8 mouse cellular contexts compared by ENCODE assay signal in the genomic region with DNA sequence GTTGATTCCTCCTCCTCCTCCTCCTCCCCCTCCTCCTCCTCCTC. TPM values are rescaled to one million over a fixed set of nuclear protein-coding genes. Genes with fewer than 3 reads are reported as not detected.
DNase-seq lines count a peak whose midpoint lies in the region; ATAC-seq and TF ChIP-seq lines count a peak whose summit lies in the region.
"Not testable (repeated sequence)": the region's sequence is repeated elsewhere in the genome, so short reads cannot be mapped to it uniquely, and the experiment has no call there.

Gene Cers5 (minus strand): TSS at position 5 of the 44 bp plus-strand sequence.

- peak within 1 kb of the TSS; percentile 68 for H3ac ChIP-seq in C2C12 (ENCODE audit: control insufficient read depth, insufficient read length, low read depth)

- H3K79me2 ChIP-seq in C2C12 (ENCODE audit: control insufficient read depth, insufficient read depth) = peaks cover 42% of the 10 kb centered on the region

- H3K36me3 ChIP-seq in C2C12 (ENCODE audit: control insufficient read depth, insufficient read depth); forebrain, embryonic 15.5 days; heart, embryonic 16.5 days (ENCODE audit: control insufficient read depth, insufficient read depth); intestine, embryonic 16.5 days (ENCODE audit: control insufficient read depth, insufficient read depth, low read length); lung, embryonic 14.5 days (ENCODE audit: insufficient read depth); neural tube, embryonic 12.5 days: not testable (repeated sequence)

- H3K27ac ChIP-seq in bone marrow macrophage, adult 2 months (ENCODE audit: insufficient read depth, low read depth, low read length) = peak within 1 kb of the TSS; percentile 53
- peak within 1 kb of the TSS; percentile 93 for H3K27ac ChIP-seq in forebrain, embryonic 15.5 days (replicated peaks)
- peak within 1 kb of the TSS; percentile 80 for H3K27ac ChIP-seq in heart, embryonic 16.5 days (ENCODE audit: low read length)
- H3K27ac ChIP-seq in intestine, embryonic 16.5 days (ENCODE audit: low read length) = peak within 1 kb of the TSS; percentile 93
- peak within 1 kb of the TSS; percentile 92 for H3K27ac ChIP-seq in lung, embryonic 14.5 days (ENCODE audit: low read depth)
- H3K27ac ChIP-seq in neural tube, embryonic 12.5 days = peak within 1 kb of the TSS; percentile 79

- TF ChIP-seq POLR2A in bone marrow macrophage, adult 2 months (IDR thresholded peaks at IDR 0.05; ENCODE audit: borderline replicate concordance, low read depth, low read length) = not testable (repeated sequence)

- not testable (repeated sequence) for ATAC-seq in forebrain, embryonic 15.5 days (replicated peaks); heart, embryonic 16.5 days (replicated peaks; ENCODE audit: extremely low read depth, insufficient read depth, low FRiP score); intestine, embryonic 16.5 days; lung, embryonic 14.5 days (ENCODE audit: insufficient read depth); neural tube, embryonic 12.5 days (ENCODE audit: low FRiP score, low read depth)

- not testable (repeated sequence) for H3K27me3 ChIP-seq in C2C12 (ENCODE audit: control insufficient read depth, insufficient read depth, insufficient read length); forebrain, embryonic 15.5 days; heart, embryonic 16.5 days (ENCODE audit: control insufficient read depth, insufficient read depth, low read length); intestine, embryonic 16.5 days (replicated peaks; ENCODE audit: control insufficient read depth, insufficient read depth, low read length); lung, embryonic 14.5 days (ENCODE audit: insufficient read depth, low read length); neural tube, embryonic 12.5 days (replicated peaks)

- H3K4me3 ChIP-seq in C2C12 (ENCODE audit: insufficient read depth, poor library complexity, severe bottlenecking) = peak within 1 kb of the TSS; percentile 86
- peak within 1 kb of the TSS; percentile 77 for H3K4me3 ChIP-seq in bone marrow macrophage, adult 2 months (ENCODE audit: insufficient read depth, low read length)
- H3K4me3 ChIP-seq in forebrain, embryonic 15.5 days = peak within 1 kb of the TSS; percentile 85
- peak within 1 kb of the TSS; percentile 69 for H3K4me3 ChIP-seq in heart, embryonic 16.5 days (ENCODE audit: low read length)
- peak within 1 kb of the TSS; percentile 85 for H3K4me3 ChIP-seq in intestine, embryonic 16.5 days (ENCODE audit: low read length)
- peak within 1 kb of the TSS; percentile 83 for H3K4me3 ChIP-seq in lung, embryonic 14.5 days (ENCODE audit: low read depth, low read length)
- H3K4me3 ChIP-seq in neural tube, embryonic 12.5 days = peak within 1 kb of the TSS; percentile 63

- DNase-seq in left cerebral cortex, postnatal 14 days (ENCODE audit: low spot score in 2 of 2); lung, embryonic 14.5 days: not testable (repeated sequence)

- peak within 1 kb of the TSS; percentile 89 for H3K9ac ChIP-seq in forebrain, embryonic 15.5 days (replicated peaks)
- peak within 1 kb of the TSS; percentile 86 for H3K9ac ChIP-seq in heart, embryonic 16.5 days (ENCODE audit: low read length)
- H3K9ac ChIP-seq in intestine, embryonic 16.5 days (ENCODE audit: low read depth, low read length) = peak within 1 kb of the TSS; percentile 85
- H3K9ac ChIP-seq in lung, embryonic 14.5 days = peak within 1 kb of the TSS; percentile 90
- peak within 1 kb of the TSS; percentile 93 for H3K9ac ChIP-seq in neural tube, embryonic 12.5 days

- not testable (repeated sequence) for H3K9me3 ChIP-seq in forebrain, embryonic 15.5 days; heart, embryonic 16.5 days (replicated peaks; ENCODE audit: control insufficient read depth, low read length); intestine, embryonic 16.5 days (ENCODE audit: control insufficient read depth, low read length); lung, embryonic 14.5 days (ENCODE audit: low read depth, low read length); neural tube, embryonic 12.5 days

- not testable (repeated sequence) for TF ChIP-seq CTCF in C2C12 (IDR thresholded peaks at IDR 0.05; ENCODE audit: control insufficient read depth, insufficient read depth, insufficient read length); bone marrow macrophage, adult 2 months (IDR thresholded peaks at IDR 0.05; ENCODE audit: low read depth, low read length); lung, embryonic 14.5 days (IDR thresholded peaks at IDR 0.05; ENCODE audit: low read depth)

- H3K79me3 ChIP-seq in C2C12 (ENCODE audit: low read depth) = peaks cover 37% of the 10 kb centered on the region

- not testable (repeated sequence) for H3K4me1 ChIP-seq in bone marrow macrophage, adult 2 months (ENCODE audit: control insufficient read depth, insufficient read depth, low read length); heart, embryonic 16.5 days (ENCODE audit: control insufficient read depth, insufficient read depth, low read length); lung, embryonic 14.5 days (ENCODE audit: insufficient read depth)
- peaks cover 17% of the 10 kb centered on the region for H3K4me1 ChIP-seq in forebrain, embryonic 15.5 days
- H3K4me1 ChIP-seq in intestine, embryonic 16.5 days (ENCODE audit: control insufficient read depth, insufficient read depth, low read length) = peaks cover 14% of the 10 kb centered on the region
- peaks cover 12% of the 10 kb centered on the region for H3K4me1 ChIP-seq in neural tube, embryonic 12.5 days

- peak within 1 kb of the TSS; percentile 69 for H3K4me2 ChIP-seq in forebrain, embryonic 15.5 days (replicated peaks)
- H3K4me2 ChIP-seq in heart, embryonic 16.5 days (ENCODE audit: low read depth, low read length) = peak within 1 kb of the TSS; percentile 73
- H3K4me2 ChIP-seq in intestine, embryonic 16.5 days (ENCODE audit: low read depth, low read length) = peak within 1 kb of the TSS; percentile 86
- H3K4me2 ChIP-seq in lung, embryonic 14.5 days = peak within 1 kb of the TSS; percentile 87
- H3K4me2 ChIP-seq in neural tube, embryonic 12.5 days (replicated peaks) = peak within 1 kb of the TSS; percentile 84

- intact Hi-C loops in left cerebral cortex, postnatal 14 days (cut with DNase I) = loop anchor here (5.0 kb wide), 1 partner anchor 45 kb away; the partner anchor contains the start of gene Cox14

RNA-seq across cellular contexts. Expression of gene Cers5, which starts in this region (rescaled TPM):
- 101 TPM for polyA plus RNA-seq in C2C12 (2012; fragmentation: generic; extraction: Trizol)
- 74.9 and 77.3 TPM in 2 replicates for polyA plus RNA-seq in bone marrow macrophage, adult 2 months (2012; ENCODE audit: insufficient read depth, insufficient read length, missing spikeins)
- polyA plus RNA-seq in forebrain, embryonic 15.5 days (2015; fragmentation: Nextera tagmentation; extraction: Ambion mirVana) = 69.4 and 69.7 TPM in 2 replicates
- polyA plus RNA-seq in heart, embryonic 16.5 days (2015; fragmentation: Nextera tagmentation; extraction: Ambion mirVana) = 50.7 and 51.6 TPM in 2 replicates
- 42.1 and 46.8 TPM in 2 replicates for polyA plus RNA-seq in intestine, embryonic 16.5 days (2015; fragmentation: Nextera tagmentation; extraction: Ambion mirVana)
- 10 to 100 TPM; 38.9 to 39.6 TPM for total RNA-seq in left cerebral cortex, postnatal 14 days (2021)
- 76.6 and 78.8 TPM in 2 replicates for polyA plus RNA-seq in lung, embryonic 14.5 days (2014; fragmentation: Nextera tagmentation; extraction: Ambion mirVana)
- polyA plus RNA-seq in neural tube, embryonic 12.5 days (2016; fragmentation: Nextera tagmentation; extraction: Ambion mirVana) = 65.6 and 67.3 TPM in 2 replicates
